Mouse (Mus musculus) mesoderm, embryonic 11.5 days (tissue): ENCODE measurements around the gene Kmt5b.

Experiments used
- DNase-seq: peaks from one replicate; pipeline ENCODE4 v3.0.0-alpha.2; 2012; ENCODE audit warnings: low read depth, low spot score

Kmt5b gene

GRCm38 (mm10) chr19:3768697-3769383 lies 1.6 kb downstream of the Kmt5b start:
- peak; percentile 94 for DNase-seq

GRCm38 (mm10) chr19:3769533-3769932 lies 2.3 kb downstream of the Kmt5b start:
- DNase-seq = no peak

GRCm38 (mm10) chr19:3774159-3774558 lies 6.9 kb downstream of the Kmt5b start:
- DNase-seq = no peak

GRCm38 (mm10) chr19:3778713-3779112 lies 11.5 kb downstream of the Kmt5b start:
- DNase-seq = no peak

GRCm38 (mm10) chr19:3790077-3790476 lies 22.9 kb downstream of the Kmt5b start:
- DNase-seq = no peak

GRCm38 (mm10) chr19:3805526-3805925 lies 38.3 kb downstream of the Kmt5b start:
- DNase-seq = no peak

GRCm38 (mm10) chr19:3810536-3811233 lies 43.5 kb downstream of the Kmt5b start:
- DNase-seq = no peak

- no peak for DNase-seq
Measured at GRCm38 (mm10) chr19:3814461-3814860, 47.2 kb downstream of the Kmt5b start.

GRCm38 (mm10) chr19:3815824-3816223 lies 48.6 kb downstream of the Kmt5b start:
- no peak for DNase-seq

- no peak for DNase-seq
Measured at GRCm38 (mm10) chr19:3819080-3819479, 51.9 kb downstream of the Kmt5b start.

- no peak for DNase-seq
Measured at GRCm38 (mm10) chr19:3819899-3820444, 52.8 kb downstream of the Kmt5b start.

- no peak for DNase-seq
Measured at GRCm38 (mm10) chr19:3825044-3825443, 57.8 kb downstream of the Kmt5b start.

- DNase-seq = no peak
Measured at GRCm38 (mm10) chr19:3829863-3830262, 62.6 kb downstream of the Kmt5b start.

GRCm38 (mm10) chr19:3831716-3832115 lies 64.5 kb downstream of the Kmt5b start:
- no peak for DNase-seq

GRCm38 (mm10) chr19:3832851-3833353 lies 65.7 kb downstream of the Kmt5b start:
- DNase-seq = no peak

GRCm38 (mm10) chr19:3834301-3834700 lies 67.1 kb downstream of the Kmt5b start:
- DNase-seq = no peak

- DNase-seq = no peak
Measured at GRCm38 (mm10) chr19:3836791-3837190, 69.6 kb downstream of the Kmt5b start.

GRCm38 (mm10) chr19:3838931-3839330 lies 71.7 kb downstream of the Kmt5b start:
- DNase-seq = no peak

- DNase-seq = no peak
Measured at GRCm38 (mm10) chr19:3839686-3840085, 72.5 kb downstream of the Kmt5b start.

GRCm38 (mm10) chr19:3840214-3840651 lies 73.0 kb downstream of the Kmt5b start:
- DNase-seq = no peak

- no peak for DNase-seq
Measured at GRCm38 (mm10) chr19:3840685-3841084, 73.5 kb downstream of the Kmt5b start.

- peak; percentile 19 for DNase-seq
Measured at GRCm38 (mm10) chr19:3842359-3843148, 75.3 kb downstream of the Kmt5b start.
